Comparison of ENCODE assay signal across 25 mouse cellular contexts in the genomic region with DNA sequence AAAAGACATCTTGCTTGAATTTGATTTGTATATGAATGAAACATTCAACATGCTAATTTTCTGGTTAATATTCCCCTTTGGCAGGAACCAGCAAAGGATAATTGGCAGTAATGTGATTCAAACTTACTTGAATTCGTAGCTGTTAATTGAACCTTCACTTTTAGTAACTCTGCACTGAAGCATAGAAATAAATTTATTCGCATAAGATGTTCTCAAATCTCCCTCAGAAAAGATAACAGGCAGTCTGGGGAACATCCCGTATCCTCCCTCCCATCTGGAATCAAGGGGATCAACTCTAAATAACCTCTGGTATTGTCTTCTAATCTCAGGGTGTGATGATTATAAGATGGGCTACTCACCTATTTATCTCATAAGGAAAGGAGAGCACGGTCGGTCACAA.
DNase-seq lines count a peak whose midpoint lies in the region; ATAC-seq and TF ChIP-seq lines count a peak whose summit lies in the region.
"Had no signal": no experiment of that assay in that cellular context is flagged by ENCODE, and none has a peak within 500 bp of the region (broad histone marks: within the 10 kb centered on the region; RNA-seq: fewer than 3 reads in every experiment).

No protein-coding gene starts in this region.

- WGBS in forebrain, embryonic 13.5 days, result 41% methylated on average over 5 of the region's 5 CpGs
- 70% methylated on average over 5 of the region's 5 CpGs for whole genome bisulfite sequencing in forebrain, embryonic 11.5 days
- WGBS in forebrain, embryonic 15.5 days, result 39% methylated on average over 5 of the region's 5 CpGs
- 79% methylated on average over 5 of the region's 5 CpGs for WGBS in forebrain, embryonic 10.5 days
- 27% methylated on average over 5 of the region's 5 CpGs for WGBS in forebrain, postnatal 0 days

- H3K27ac ChIP-seq in forebrain, embryonic 13.5 days, result no peak overlapping the region
- no peak overlapping the region for H3K27ac ChIP-seq in forebrain, embryonic 11.5 days (ENCODE audit: low read depth, low read length)
- H3K27ac ChIP-seq in forebrain, embryonic 15.5 days (replicated peaks), result peak overlapping the region; percentile 63
- H3K27ac ChIP-seq in forebrain, embryonic 10.5 days, result no peak overlapping the region
- H3K27ac ChIP-seq in forebrain, postnatal 0 days (ENCODE audit: low read depth, low read length), result no peak overlapping the region
- H3K27ac ChIP-seq: embryonic facial prominence, embryonic 10.5 days; embryonic facial prominence, embryonic 12.5 days had no signal

- no peaks in the 10 kb centered on the region for H3K27me3 ChIP-seq in forebrain, embryonic 13.5 days
- H3K27me3 ChIP-seq in forebrain, embryonic 11.5 days (ENCODE audit: control insufficient read depth, insufficient read depth, low read length), result no peaks in the 10 kb centered on the region
- H3K27me3 ChIP-seq in forebrain, embryonic 15.5 days, result no peaks in the 10 kb centered on the region
- no peaks in the 10 kb centered on the region for H3K27me3 ChIP-seq in forebrain, embryonic 10.5 days (ENCODE audit: poor library complexity, severe bottlenecking)
- H3K27me3 ChIP-seq in forebrain, postnatal 0 days (ENCODE audit: insufficient read depth, low read length), result no peaks in the 10 kb centered on the region
- H3K27me3 ChIP-seq: CH12.LX; embryonic facial prominence, embryonic 12.5 days; Patski had no signal

- H3K36me3 ChIP-seq in forebrain, embryonic 13.5 days (ENCODE audit: poor library complexity, severe bottlenecking), result no peaks in the 10 kb centered on the region
- no peaks in the 10 kb centered on the region for H3K36me3 ChIP-seq in forebrain, embryonic 11.5 days (ENCODE audit: control insufficient read depth, insufficient read depth, low read length)
- no peaks in the 10 kb centered on the region for H3K36me3 ChIP-seq in forebrain, embryonic 15.5 days
- H3K36me3 ChIP-seq in forebrain, embryonic 10.5 days (replicated peaks), result no peaks in the 10 kb centered on the region
- H3K36me3 ChIP-seq in forebrain, postnatal 0 days (ENCODE audit: insufficient read depth), result no peaks in the 10 kb centered on the region
- H3K36me3 ChIP-seq: embryonic facial prominence, embryonic 10.5 days; embryonic facial prominence, embryonic 12.5 days; G1E had no signal

- DNase-seq in forebrain, embryonic 11.5 days (ENCODE audit: low spot score), result no peak
- DNase-seq in forebrain, embryonic 10.5 days (ENCODE audit: extremely low spot score, low spot score), result no peak
- peak; percentile 22 for DNase-seq in brain, embryonic 18.5 days (ENCODE audit: low read depth, low spot score)
- peak; percentile 11 for DNase-seq in forebrain, postnatal 0 days
- DNase-seq in ovary, adult 18-20 months (ENCODE audit: low spot score), result no peak
- no peak for DNase-seq in urinary bladder, postnatal 4 days (ENCODE audit: low spot score in 2 of 2)
- DNase-seq: adrenal gland, adult 8-10 months; adrenal gland, postnatal 14 days; adrenal gland, postnatal 36 days; B cell, adult 2 months; cerebellum, adult 11 months; cerebellum, adult 18-20 months; cerebellum, adult 8-10 months; cerebellum, adult 9-11 months; cerebellum, postnatal 14 days; cerebellum, postnatal 36 days had no signal

- H3K9ac ChIP-seq in forebrain, embryonic 13.5 days, result no peak overlapping the region
- no peak overlapping the region for H3K9ac ChIP-seq in forebrain, embryonic 11.5 days (ENCODE audit: low read length)
- no peak overlapping the region for H3K9ac ChIP-seq in forebrain, embryonic 15.5 days (replicated peaks)
- H3K9ac ChIP-seq in forebrain, postnatal 0 days, result no peak overlapping the region
- H3K9ac ChIP-seq: embryonic facial prominence, embryonic 12.5 days had no signal

- H3K4me2 ChIP-seq in forebrain, embryonic 13.5 days, result no peak overlapping the region
- no peak overlapping the region for H3K4me2 ChIP-seq in forebrain, embryonic 11.5 days (ENCODE audit: low read depth, low read length, severe bottlenecking)
- no peak overlapping the region for H3K4me2 ChIP-seq in forebrain, embryonic 15.5 days (replicated peaks)
- H3K4me2 ChIP-seq in forebrain, postnatal 0 days (ENCODE audit: low read depth), result no peak overlapping the region
- H3K4me2 ChIP-seq: embryonic facial prominence, embryonic 12.5 days had no signal

- no peak overlapping the region for H3K4me3 ChIP-seq in forebrain, embryonic 13.5 days
- no peak overlapping the region for H3K4me3 ChIP-seq in forebrain, embryonic 11.5 days (ENCODE audit: low read depth, low read length)
- H3K4me3 ChIP-seq in forebrain, embryonic 15.5 days, result no peak overlapping the region
- no peak overlapping the region for H3K4me3 ChIP-seq in forebrain, embryonic 10.5 days
- H3K4me3 ChIP-seq in forebrain, postnatal 0 days (ENCODE audit: low read depth, low read length), result no peak overlapping the region
- H3K4me3 ChIP-seq: embryonic facial prominence, embryonic 10.5 days; embryonic facial prominence, embryonic 12.5 days had no signal

- peaks cover 9% of the 10 kb centered on the region; the same call in 1 of the 2 replicates for H3K4me1 ChIP-seq in forebrain, embryonic 13.5 days
- no peaks in the 10 kb centered on the region for H3K4me1 ChIP-seq in forebrain, embryonic 11.5 days (replicated peaks; ENCODE audit: control insufficient read depth, insufficient read depth, low read length)
- H3K4me1 ChIP-seq in forebrain, embryonic 15.5 days, result peaks cover 4% of the 10 kb centered on the region; the same call in 1 of the 2 replicates
- no peaks in the 10 kb centered on the region; the same call in 1 of the 2 replicates for H3K4me1 ChIP-seq in forebrain, embryonic 10.5 days
- no peaks in the 10 kb centered on the region for H3K4me1 ChIP-seq in forebrain, postnatal 0 days (ENCODE audit: insufficient read depth)
- H3K4me1 ChIP-seq: embryonic facial prominence, embryonic 10.5 days; embryonic facial prominence, embryonic 12.5 days had no signal

- ATAC-seq in forebrain, embryonic 13.5 days, result peak; percentile 67; the same call in 1 of the 2 replicates
- ATAC-seq in forebrain, embryonic 11.5 days (replicated peaks; ENCODE audit: low FRiP score), result no peak
- peak; percentile 64; the same call in 1 of the 2 replicates for ATAC-seq in forebrain, embryonic 15.5 days (replicated peaks)
- ATAC-seq in forebrain, postnatal 0 days, result peak; percentile 66; the same call in 1 of the 2 replicates
- ATAC-seq: activated CD4-positive, CD25-positive, alpha-beta regulatory T cell, adult 4 months; CD4-positive, CD25-positive, alpha-beta regulatory T cell, adult 4 months; Patski had no signal

- TF ChIP-seq CTCF in forebrain, postnatal 0 days (IDR thresholded peaks at IDR 0.05; ENCODE audit: low read depth), result no peak

- H3K9me3 ChIP-seq in forebrain, embryonic 13.5 days (replicated peaks), result no peaks in the 10 kb centered on the region
- H3K9me3 ChIP-seq in forebrain, embryonic 11.5 days (ENCODE audit: control insufficient read depth, low read length), result no peaks in the 10 kb centered on the region
- no peaks in the 10 kb centered on the region for H3K9me3 ChIP-seq in forebrain, embryonic 15.5 days
- H3K9me3 ChIP-seq in forebrain, embryonic 10.5 days, result no peaks in the 10 kb centered on the region
- H3K9me3 ChIP-seq in forebrain, postnatal 0 days (ENCODE audit: low read length), result no peaks in the 10 kb centered on the region
- H3K9me3 ChIP-seq: embryonic facial prominence, embryonic 10.5 days; embryonic facial prominence, embryonic 12.5 days; G1E had no signal

Comparison
In these comparisons a context has a peak if more than half of its experiments do, and no peak if none do; other contexts are left out.
1. DNase-seq: peak in brain, embryonic 18.5 days (single experiment) and forebrain, postnatal 0 days (single experiment); none in forebrain, embryonic 11.5 days (single experiment), forebrain, embryonic 10.5 days (single experiment), ovary, adult 18-20 months (single experiment) and urinary bladder, postnatal 4 days (0 of 2).